Mouse (Mus musculus): ENCODE data around the gene BC030870. TPM values are rescaled to one million over a fixed set of nuclear protein-coding genes. Genes with fewer than 3 reads are reported as not detected.

The BC030870 gene
- polyA plus RNA-seq, 1 experiment, result not detected

DNA sequence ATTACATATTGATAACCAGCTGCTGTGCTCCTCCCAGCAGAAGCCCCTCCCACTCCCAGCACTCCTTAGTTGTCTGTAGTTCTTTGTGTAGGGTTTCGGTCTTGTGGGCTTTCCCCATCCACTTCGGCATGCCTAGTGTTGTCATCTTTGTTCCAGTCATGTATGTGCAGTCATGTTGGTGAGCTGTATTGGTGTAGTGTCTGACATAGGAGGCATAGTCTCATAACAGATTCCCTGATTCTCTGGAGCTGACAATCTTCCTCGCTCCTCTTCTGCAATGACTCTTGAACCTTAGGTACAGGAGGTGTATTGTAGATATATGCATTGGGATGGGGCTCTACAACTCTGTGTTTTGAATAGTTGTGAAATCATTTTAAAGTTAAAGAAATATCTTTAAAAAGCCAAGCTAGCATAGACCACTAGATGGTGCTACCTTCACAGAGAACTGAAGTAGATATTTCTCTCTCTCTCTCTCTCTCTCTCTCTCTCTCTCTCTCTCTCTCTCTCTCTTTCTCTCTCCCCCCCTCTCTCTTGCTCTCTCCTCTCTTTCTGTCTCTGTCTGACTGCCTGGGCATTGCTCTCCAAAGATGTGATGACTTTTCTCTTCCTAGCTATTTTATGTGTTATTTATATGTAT, 9.6 kb upstream of the BC030870 start:
- Histone ChIP-seq H3K4me1 (ENCODE audit: control insufficient read depth, insufficient read depth, low read length) (no peaks in the 10 kb centered on the region), H3K4me3 (ENCODE audit: low read depth, low read length) (no peak overlapping the region), H3K27ac (ENCODE audit: insufficient read depth, low read length) (no peak overlapping the region), H3K9me3 (replicated peaks; ENCODE audit: control insufficient read depth, insufficient read depth, low read length, poor library complexity, severe bottlenecking) (no peaks in the 10 kb centered on the region), H3K27me3 (ENCODE audit: control insufficient read depth, insufficient read depth, low read length, poor library complexity, severe bottlenecking) (no peaks in the 10 kb centered on the region), H3K36me3 (ENCODE audit: control insufficient read depth, insufficient read depth, low read length, poor library complexity, severe bottlenecking) (no peaks in the 10 kb centered on the region), H3K9ac (ENCODE audit: low read depth, poor library complexity, severe bottlenecking) (no peak overlapping the region)
- TF ChIP-seq POLR2A (IDR thresholded peaks at IDR 0.05; ENCODE audit: insufficient read depth, low read length), result no peak
- TF ChIP-seq CTCF (IDR thresholded peaks at IDR 0.05; ENCODE audit: low read depth, low read length), result peak; percentile 17

DNA sequence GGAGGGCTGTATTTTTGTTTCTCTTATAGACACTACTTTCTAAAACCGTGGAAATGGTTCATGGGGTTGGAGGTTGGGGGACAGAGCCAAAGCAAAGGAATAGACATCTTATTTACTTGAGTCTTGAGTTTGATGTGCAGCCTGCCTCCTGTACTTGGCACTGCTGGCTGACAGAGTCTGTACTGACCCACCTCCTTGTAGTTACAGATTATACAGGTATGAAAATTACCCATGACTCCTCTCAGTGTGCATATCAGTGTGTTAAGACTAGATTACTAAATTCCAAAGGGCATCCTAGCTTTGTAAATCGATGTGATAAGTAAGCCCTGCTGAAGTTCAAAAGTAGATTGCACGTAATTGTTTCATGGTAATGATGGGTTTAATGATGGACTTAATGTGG, 2.9 kb downstream of the BC030870 start:
- no peaks in the 10 kb centered on the region for H3K36me3 ChIP-seq (ENCODE audit: control insufficient read depth, insufficient read depth, low read length, poor library complexity, severe bottlenecking)
- TF ChIP-seq POLR2A (IDR thresholded peaks at IDR 0.05; ENCODE audit: insufficient read depth, low read length), result no peak
- TF ChIP-seq EP300 (IDR thresholded peaks at IDR 0.05; ENCODE audit: insufficient read depth, low read depth, low read length), result no peak
- no peak for TF ChIP-seq CTCF (IDR thresholded peaks at IDR 0.05; ENCODE audit: low read depth, low read length)
- H3K9ac ChIP-seq (ENCODE audit: low read depth, poor library complexity, severe bottlenecking), result no peak overlapping the region
- H3K4me3 ChIP-seq (ENCODE audit: low read depth, low read length), result no peak overlapping the region
- no peak overlapping the region for H3K27ac ChIP-seq (ENCODE audit: insufficient read depth, low read length)
- H3K4me1 ChIP-seq (ENCODE audit: control insufficient read depth, insufficient read depth, low read length), result no peaks in the 10 kb centered on the region
- no peaks in the 10 kb centered on the region for H3K9me3 ChIP-seq (replicated peaks; ENCODE audit: control insufficient read depth, insufficient read depth, low read length, poor library complexity, severe bottlenecking)
- H3K27me3 ChIP-seq (ENCODE audit: control insufficient read depth, insufficient read depth, low read length, poor library complexity, severe bottlenecking), result no peaks in the 10 kb centered on the region

DNA sequence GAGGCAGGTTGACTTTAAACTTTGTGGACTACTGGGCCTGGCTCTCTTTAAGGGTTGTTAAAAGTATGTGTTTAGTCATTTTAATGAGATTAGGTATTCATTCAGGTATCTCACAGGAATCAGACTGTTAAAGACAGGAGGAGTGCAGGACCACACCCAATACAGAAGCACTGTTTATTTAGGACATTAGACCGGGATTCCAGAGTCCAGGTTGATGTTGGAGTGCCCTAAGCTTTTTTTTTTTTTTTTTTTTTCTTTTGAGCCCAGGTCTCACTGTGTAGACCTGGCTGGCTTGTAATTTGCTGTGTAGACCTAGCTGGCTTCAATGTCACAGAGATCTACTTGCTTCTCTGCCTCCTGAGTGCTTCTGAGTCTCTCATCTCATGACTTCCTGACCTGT, 3.3 kb downstream of the BC030870 start:
- no peaks in the 10 kb centered on the region for H3K9me3 ChIP-seq (replicated peaks; ENCODE audit: control insufficient read depth, insufficient read depth, low read length, poor library complexity, severe bottlenecking)
- no peaks in the 10 kb centered on the region for H3K36me3 ChIP-seq (ENCODE audit: control insufficient read depth, insufficient read depth, low read length, poor library complexity, severe bottlenecking)
- no peak overlapping the region for H3K9ac ChIP-seq (ENCODE audit: low read depth, poor library complexity, severe bottlenecking)
- H3K4me3 ChIP-seq (ENCODE audit: low read depth, low read length), result no peak overlapping the region
- no peaks in the 10 kb centered on the region for H3K4me1 ChIP-seq (ENCODE audit: control insufficient read depth, insufficient read depth, low read length)
- H3K27me3 ChIP-seq (ENCODE audit: control insufficient read depth, insufficient read depth, low read length, poor library complexity, severe bottlenecking), result no peaks in the 10 kb centered on the region
- TF ChIP-seq CTCF (IDR thresholded peaks at IDR 0.05; ENCODE audit: low read depth, low read length) (no peak), EP300 (IDR thresholded peaks at IDR 0.05; ENCODE audit: insufficient read depth, low read depth, low read length) (no peak), POLR2A (IDR thresholded peaks at IDR 0.05; ENCODE audit: insufficient read depth, low read length) (no peak)
- H3K27ac ChIP-seq (ENCODE audit: insufficient read depth, low read length), result no peak overlapping the region

DNA sequence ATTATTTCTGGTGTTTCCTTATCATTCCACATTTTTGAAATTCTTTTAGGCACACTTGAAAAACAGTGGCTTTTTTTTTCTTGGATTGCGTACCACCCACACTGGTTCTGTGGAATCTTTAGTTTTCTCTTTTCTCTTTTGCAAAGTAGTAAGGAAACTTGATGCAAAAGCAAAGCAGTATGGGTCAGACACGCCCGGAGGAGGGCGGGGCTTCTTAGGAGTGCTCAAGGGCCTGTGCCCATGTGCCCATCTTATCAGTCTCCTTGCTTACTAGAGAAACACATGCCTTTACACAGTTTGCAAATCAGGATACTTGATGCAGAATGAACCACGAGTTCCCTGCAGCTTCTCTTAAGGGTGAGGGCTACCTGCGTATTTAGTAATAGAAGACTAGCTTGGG, 17.3 kb downstream of the BC030870 start:
- Histone ChIP-seq H3K36me3 (ENCODE audit: control insufficient read depth, insufficient read depth, low read length, poor library complexity, severe bottlenecking) (no peaks in the 10 kb centered on the region), H3K9me3 (replicated peaks; ENCODE audit: control insufficient read depth, insufficient read depth, low read length, poor library complexity, severe bottlenecking) (no peaks in the 10 kb centered on the region), H3K9ac (ENCODE audit: low read depth, poor library complexity, severe bottlenecking) (no peak overlapping the region), H3K4me3 (ENCODE audit: low read depth, low read length) (no peak overlapping the region), H3K4me1 (ENCODE audit: control insufficient read depth, insufficient read depth, low read length) (no peaks in the 10 kb centered on the region), H3K27me3 (ENCODE audit: control insufficient read depth, insufficient read depth, low read length, poor library complexity, severe bottlenecking) (no peaks in the 10 kb centered on the region), H3K27ac (ENCODE audit: insufficient read depth, low read length) (no peak overlapping the region)
- TF ChIP-seq CTCF (IDR thresholded peaks at IDR 0.05; ENCODE audit: low read depth, low read length) (no peak), EP300 (IDR thresholded peaks at IDR 0.05; ENCODE audit: insufficient read depth, low read depth, low read length) (no peak), POLR2A (IDR thresholded peaks at IDR 0.05; ENCODE audit: insufficient read depth, low read length) (no peak)

DNA sequence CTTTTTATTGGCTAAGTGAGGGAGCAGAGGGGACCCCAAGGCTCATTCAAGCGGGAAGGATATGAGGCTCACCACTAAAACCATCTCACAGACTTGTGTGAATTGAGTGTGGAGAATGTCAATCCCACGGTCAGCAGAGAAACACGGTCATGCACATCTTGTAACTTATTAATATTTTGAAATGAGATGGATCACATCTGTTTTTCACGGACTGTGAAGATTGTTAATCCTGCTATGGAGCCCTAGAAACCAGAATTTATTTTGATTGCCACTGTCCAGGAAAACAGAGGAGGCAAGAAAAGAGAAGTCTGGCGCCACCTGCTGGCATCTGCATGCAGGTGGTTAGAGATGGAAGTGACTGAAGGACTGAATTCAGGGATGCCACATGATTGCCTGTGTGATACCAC, 19.1 kb downstream of the BC030870 start:
- no peaks in the 10 kb centered on the region for H3K4me1 ChIP-seq (ENCODE audit: control insufficient read depth, insufficient read depth, low read length)
- H3K4me3 ChIP-seq (ENCODE audit: low read depth, low read length), result no peak overlapping the region
- H3K9ac ChIP-seq (ENCODE audit: low read depth, poor library complexity, severe bottlenecking), result no peak overlapping the region
- no peaks in the 10 kb centered on the region for H3K9me3 ChIP-seq (replicated peaks; ENCODE audit: control insufficient read depth, insufficient read depth, low read length, poor library complexity, severe bottlenecking)
- no peaks in the 10 kb centered on the region for H3K27me3 ChIP-seq (ENCODE audit: control insufficient read depth, insufficient read depth, low read length, poor library complexity, severe bottlenecking)
- H3K36me3 ChIP-seq (ENCODE audit: control insufficient read depth, insufficient read depth, low read length, poor library complexity, severe bottlenecking), result no peaks in the 10 kb centered on the region
- TF ChIP-seq EP300 (IDR thresholded peaks at IDR 0.05; ENCODE audit: insufficient read depth, low read depth, low read length) (no peak), CTCF (IDR thresholded peaks at IDR 0.05; ENCODE audit: low read depth, low read length) (peak; percentile 83), POLR2A (IDR thresholded peaks at IDR 0.05; ENCODE audit: insufficient read depth, low read length) (no peak)
- H3K27ac ChIP-seq (ENCODE audit: insufficient read depth, low read length), result no peak overlapping the region

DNA sequence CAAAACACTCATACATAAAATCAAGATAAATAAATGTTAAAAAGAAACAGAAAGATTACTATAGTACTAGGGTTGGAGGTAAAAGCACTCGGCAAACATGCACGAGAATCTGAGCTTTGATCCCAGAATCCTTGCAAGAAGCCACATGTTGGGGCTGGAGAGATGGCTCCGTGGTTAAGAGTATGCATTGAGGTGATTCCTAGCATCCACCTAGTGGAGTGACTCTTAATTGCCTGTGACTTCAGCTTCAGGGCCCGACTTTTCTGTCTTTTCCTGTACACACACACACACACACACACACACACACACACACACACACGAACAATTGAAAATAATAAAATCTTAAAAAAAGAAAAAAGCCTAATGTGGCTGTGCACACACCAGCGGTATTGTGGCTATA, 20.4 kb downstream of the BC030870 start:
- Histone ChIP-seq H3K4me1 (ENCODE audit: control insufficient read depth, insufficient read depth, low read length) (no peaks in the 10 kb centered on the region), H3K36me3 (ENCODE audit: control insufficient read depth, insufficient read depth, low read length, poor library complexity, severe bottlenecking) (no peaks in the 10 kb centered on the region), H3K4me3 (ENCODE audit: low read depth, low read length) (no peak overlapping the region), H3K9me3 (replicated peaks; ENCODE audit: control insufficient read depth, insufficient read depth, low read length, poor library complexity, severe bottlenecking) (no peaks in the 10 kb centered on the region), H3K27me3 (ENCODE audit: control insufficient read depth, insufficient read depth, low read length, poor library complexity, severe bottlenecking) (no peaks in the 10 kb centered on the region), H3K9ac (ENCODE audit: low read depth, poor library complexity, severe bottlenecking) (no peak overlapping the region), H3K27ac (ENCODE audit: insufficient read depth, low read length) (no peak overlapping the region)
- TF ChIP-seq POLR2A (IDR thresholded peaks at IDR 0.05; ENCODE audit: insufficient read depth, low read length), result no peak
- no peak for TF ChIP-seq EP300 (IDR thresholded peaks at IDR 0.05; ENCODE audit: insufficient read depth, low read depth, low read length)
- TF ChIP-seq CTCF (IDR thresholded peaks at IDR 0.05; ENCODE audit: low read depth, low read length), result no peak
